ENCODE assay signal across 27 mouse cellular contexts in the genomic region with DNA sequence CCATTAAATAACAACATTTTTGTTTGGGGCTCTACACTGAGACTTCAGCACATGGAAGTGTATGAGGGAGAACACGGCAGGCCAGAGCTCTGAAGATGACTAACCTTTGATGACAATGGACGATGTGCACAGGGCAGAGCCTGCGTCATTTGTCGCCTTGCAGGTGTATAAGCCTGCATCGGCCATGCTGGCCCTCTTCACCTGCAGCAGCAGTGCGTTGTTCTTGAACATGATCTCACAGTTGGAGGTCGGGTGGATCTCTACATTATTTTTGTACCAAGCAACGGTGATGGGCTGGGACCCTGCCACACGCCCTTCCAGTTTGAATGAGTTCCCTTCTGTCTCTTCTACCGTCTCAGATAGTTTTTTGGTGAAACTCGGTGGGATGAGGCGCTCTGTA.
"Had no signal": no experiment of that assay in that cellular context is flagged by ENCODE, and none has a peak within 500 bp of the region (broad histone marks: within the 10 kb centered on the region; RNA-seq: fewer than 3 reads in every experiment).

No protein-coding gene starts in this region.

- ATAC-seq: forebrain, embryonic 13.5 days; forebrain, embryonic 14.5 days; forebrain, embryonic 15.5 days; forebrain, embryonic 16.5 days; forebrain, postnatal 0 days had no signal

- H3K27me3 ChIP-seq: embryonic facial prominence, embryonic 12.5 days; embryonic facial prominence, embryonic 13.5 days; embryonic facial prominence, embryonic 15.5 days; forebrain, embryonic 12.5 days; forebrain, embryonic 13.5 days; forebrain, embryonic 15.5 days had no signal

- H3K36me3 ChIP-seq: embryonic facial prominence, embryonic 10.5 days; embryonic facial prominence, embryonic 12.5 days; embryonic facial prominence, embryonic 13.5 days; embryonic facial prominence, embryonic 15.5 days; forebrain, embryonic 10.5 days; forebrain, embryonic 12.5 days; forebrain, embryonic 15.5 days had no signal

- H3K4me2 ChIP-seq: embryonic facial prominence, embryonic 12.5 days; embryonic facial prominence, embryonic 13.5 days; embryonic facial prominence, embryonic 15.5 days; forebrain, embryonic 12.5 days; forebrain, embryonic 13.5 days; forebrain, embryonic 15.5 days had no signal

- H3K4me3 ChIP-seq: embryonic facial prominence, embryonic 10.5 days; embryonic facial prominence, embryonic 12.5 days; embryonic facial prominence, embryonic 13.5 days; embryonic facial prominence, embryonic 15.5 days; erythroblast, embryonic 14.5 days; forebrain, embryonic 10.5 days; forebrain, embryonic 12.5 days; forebrain, embryonic 13.5 days; forebrain, embryonic 15.5 days; gastrocnemius, adult 2 months; heart, adult 2 months had no signal

- H3K4me1 ChIP-seq: embryonic facial prominence, embryonic 10.5 days; embryonic facial prominence, embryonic 12.5 days; embryonic facial prominence, embryonic 13.5 days; embryonic facial prominence, embryonic 15.5 days; forebrain, embryonic 10.5 days; forebrain, embryonic 12.5 days; forebrain, embryonic 13.5 days; forebrain, embryonic 15.5 days had no signal

- DNase-seq: cerebellum, adult 2 months; cerebellum, adult 8-10 months; cerebellum, adult 9-10 months; cerebellum, adult 9-11 months; cerebellum, postnatal 10 days; cerebellum, postnatal 14 days; cerebellum, postnatal 25 days; cerebellum, postnatal 36 days; embryo, embryonic 11 days; forebrain, postnatal 0 days; gastrocnemius, adult 2 months; gastrocnemius, postnatal 10 days; gastrocnemius, postnatal 14 days; gastrocnemius, postnatal 25 days; gastrocnemius, postnatal 36 days; heart, adult 2 months had no signal

- H3K9me3 ChIP-seq: embryonic facial prominence, embryonic 10.5 days; embryonic facial prominence, embryonic 12.5 days; embryonic facial prominence, embryonic 13.5 days; embryonic facial prominence, embryonic 15.5 days; forebrain, embryonic 10.5 days; forebrain, embryonic 12.5 days; forebrain, embryonic 13.5 days; forebrain, embryonic 15.5 days had no signal
